Mouse (Mus musculus): ENCODE data around the gene Upk1a.

DNA sequence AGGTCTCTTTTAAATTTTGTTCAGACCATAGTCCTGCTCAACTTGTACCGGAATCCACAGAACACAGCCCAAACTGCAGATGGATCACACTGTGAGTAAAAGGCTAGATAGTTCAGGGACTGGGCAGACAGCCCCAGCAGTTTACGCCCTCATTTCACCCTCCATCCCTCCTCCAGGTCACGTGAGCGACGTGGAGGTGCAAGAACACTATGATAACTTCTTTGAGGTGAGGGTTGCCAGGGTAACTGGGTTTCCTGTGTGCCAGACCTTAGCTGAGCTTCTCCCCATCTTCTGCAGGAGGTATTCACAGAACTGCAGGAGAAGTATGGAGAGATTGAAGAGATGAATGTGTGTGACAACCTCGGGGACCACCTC is 48.8 kb downstream of the Upk1a start:
- TF ChIP-seq CTCF (IDR thresholded peaks at IDR 0.05) (no peak), POLR2A (IDR thresholded peaks at IDR 0.05; ENCODE audit: insufficient read depth, low read depth, low read length) (no peak)

Data from heart, adult 2 months (tissue).